ENCODE assay signal across 19 mouse cellular contexts in the genomic region with DNA sequence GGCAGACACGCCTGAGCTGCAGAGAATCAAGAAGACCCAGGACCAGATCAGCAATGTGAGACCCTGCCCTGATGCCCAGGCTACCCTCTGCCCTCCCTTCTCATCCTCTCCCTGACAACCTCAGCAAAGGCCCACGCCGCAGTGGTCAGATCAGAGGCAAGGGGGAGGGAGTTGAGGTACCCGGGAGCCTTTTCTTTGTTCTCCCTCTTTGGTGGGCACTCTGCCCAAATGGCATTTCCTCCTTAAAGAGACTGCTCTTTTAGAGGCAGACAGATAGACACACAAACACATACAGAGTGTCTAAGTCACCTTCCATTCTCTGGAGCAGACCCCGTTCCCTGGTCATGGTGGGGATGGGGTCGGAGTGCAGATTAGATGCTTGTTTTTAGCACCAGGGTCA. TPM values are rescaled to one million over a fixed set of nuclear protein-coding genes. Genes with fewer than 3 reads are reported as not detected.
DNase-seq lines count a peak whose midpoint lies in the region; ATAC-seq and TF ChIP-seq lines count a peak whose summit lies in the region.
"Had no signal": no experiment of that assay in that cellular context is flagged by ENCODE, and none has a peak within 500 bp of the region (broad histone marks: within the 10 kb centered on the region; RNA-seq: fewer than 3 reads in every experiment).

No protein-coding gene starts in this region.

- H3K4me3 ChIP-seq in hindbrain, embryonic 15.5 days = no peak overlapping the region
- no peak overlapping the region for H3K4me3 ChIP-seq in hindbrain, embryonic 10.5 days
- peak overlapping the region; percentile 29 for H3K4me3 ChIP-seq in megakaryocyte, embryonic 14.5 days (replicated peaks)
- no peak overlapping the region for H3K4me3 ChIP-seq in bone marrow macrophage, adult 2 months (ENCODE audit: insufficient read depth, low read length)
- H3K4me3 ChIP-seq: forebrain, embryonic 13.5 days; kidney, embryonic 15.5 days; limb, embryonic 12.5 days; midbrain, embryonic 12.5 days had no signal

- no peak overlapping the region for H3K9ac ChIP-seq in hindbrain, embryonic 15.5 days
- H3K9ac ChIP-seq: forebrain, embryonic 13.5 days; kidney, embryonic 15.5 days; limb, embryonic 12.5 days; midbrain, embryonic 12.5 days had no signal

- H3K27ac ChIP-seq in hindbrain, embryonic 15.5 days (replicated peaks) = peak overlapping the region; percentile 38; the same call in 1 of the 2 replicates
- H3K27ac ChIP-seq in hindbrain, embryonic 10.5 days = no peak overlapping the region
- H3K27ac ChIP-seq in bone marrow macrophage, adult 2 months (ENCODE audit: insufficient read depth, low read depth, low read length) = peak overlapping the region; percentile 100
- H3K27ac ChIP-seq: forebrain, embryonic 13.5 days; kidney, embryonic 15.5 days; limb, embryonic 12.5 days; midbrain, embryonic 12.5 days had no signal

- H3K4me1 ChIP-seq in hindbrain, embryonic 15.5 days (replicated peaks) = 0 out of 2 replicates have a peak, but pooled peaks cover 19% of the 10 kb centered on the region
- peaks cover 38% of the 10 kb centered on the region for H3K4me1 ChIP-seq in hindbrain, embryonic 10.5 days (replicated peaks)
- H3K4me1 ChIP-seq in megakaryocyte, embryonic 14.5 days = peaks cover 97% of the 10 kb centered on the region
- H3K4me1 ChIP-seq in bone marrow macrophage, adult 2 months (ENCODE audit: control insufficient read depth, insufficient read depth, low read length) = peaks cover 80% of the 10 kb centered on the region
- H3K4me1 ChIP-seq: limb, embryonic 12.5 days had no signal

- no peak for DNase-seq in hindbrain, embryonic 10.5 days (ENCODE audit: low spot score)
- peak; percentile 79 for DNase-seq in lung, postnatal 10 days
- no peak for DNase-seq in embryo, embryonic 10 days (ENCODE audit: low spot score)
- DNase-seq: adrenal gland, postnatal 10 days; cerebellum, adult 18-20 months; gastrocnemius, postnatal 25 days; heart, postnatal 10 days; right cerebral cortex, postnatal 25 days had no signal

- no peak for TF ChIP-seq CTCF in bone marrow macrophage, adult 2 months (IDR thresholded peaks at IDR 0.05; ENCODE audit: low read depth, low read length)

- TF ChIP-seq POLR2A in bone marrow macrophage, adult 2 months (IDR thresholded peaks at IDR 0.05; ENCODE audit: borderline replicate concordance, low read depth, low read length) = no peak

- WGBS in hindbrain, embryonic 15.5 days = 58% methylated on average over 6 of the region's 6 CpGs
- 92% methylated on average over 6 of the region's 6 CpGs for WGBS in hindbrain, embryonic 10.5 days

- no peaks in the 10 kb centered on the region for H3K9me3 ChIP-seq in hindbrain, embryonic 15.5 days
- no peaks in the 10 kb centered on the region for H3K9me3 ChIP-seq in hindbrain, embryonic 10.5 days
- H3K9me3 ChIP-seq in megakaryocyte, embryonic 14.5 days = no peaks in the 10 kb centered on the region
- H3K9me3 ChIP-seq: forebrain, embryonic 13.5 days; kidney, embryonic 15.5 days; limb, embryonic 12.5 days; midbrain, embryonic 12.5 days had no signal

- no peak overlapping the region for H3K4me2 ChIP-seq in hindbrain, embryonic 15.5 days
- H3K4me2 ChIP-seq: forebrain, embryonic 13.5 days; kidney, embryonic 15.5 days; limb, embryonic 12.5 days; midbrain, embryonic 12.5 days had no signal

- no peaks in the 10 kb centered on the region for H3K27me3 ChIP-seq in hindbrain, embryonic 15.5 days
- H3K27me3 ChIP-seq in hindbrain, embryonic 10.5 days (ENCODE audit: insufficient read depth, poor library complexity, severe bottlenecking) = no peaks in the 10 kb centered on the region
- no peaks in the 10 kb centered on the region for H3K27me3 ChIP-seq in megakaryocyte, embryonic 14.5 days (replicated peaks)
- H3K27me3 ChIP-seq: forebrain, embryonic 13.5 days; kidney, embryonic 15.5 days; limb, embryonic 12.5 days; midbrain, embryonic 12.5 days had no signal

- H3K36me3 ChIP-seq in hindbrain, embryonic 15.5 days = peaks cover 46% of the 10 kb centered on the region
- peaks cover 78% of the 10 kb centered on the region for H3K36me3 ChIP-seq in hindbrain, embryonic 10.5 days
- H3K36me3 ChIP-seq in megakaryocyte, embryonic 14.5 days (replicated peaks; ENCODE audit: low read length) = peaks cover 96% of the 10 kb centered on the region

- no peak for ATAC-seq in hindbrain, embryonic 15.5 days (ENCODE audit: low FRiP score, low read depth)
- ATAC-seq in megakaryocyte, adult 5-6 weeks (ENCODE audit: poor library complexity, severe bottlenecking) = no peak
- no peak for ATAC-seq in monocyte, adult 5-6 weeks (replicated peaks; ENCODE audit: insufficient number of reproducible peaks, low FRiP score, low TSS enrichment, poor library complexity, severe bottlenecking)
- ATAC-seq: forebrain, embryonic 13.5 days had no signal

RNA-seq across cellular contexts. Expression of gene B230217C12Rik, which starts 15.7 kb away (rescaled TPM):
- 32.4 and 38.8 TPM in 2 replicates for polyA plus RNA-seq in hindbrain, embryonic 15.5 days (2015; fragmentation: Nextera tagmentation; extraction: Ambion mirVana)
- 10.0 and 12.3 TPM in 2 replicates for polyA plus RNA-seq in hindbrain, embryonic 10.5 days (2016; fragmentation: Nextera tagmentation; extraction: Ambion mirVana)
- polyA plus RNA-seq in megakaryocyte, embryonic 14.5 days (2012; ENCODE audit: insufficient read depth, low replicate concordance) = 1.7 TPM in 1 of 2 replicates, not detected in the other
- 2.3 and 2.5 TPM in 2 replicates for total RNA-seq in megakaryocyte, adult 5-6 weeks (2015)
- total RNA-seq in megakaryocyte, adult 5-6 weeks (2017) = 0.33 and 0.45 TPM in 2 replicates
- polyA plus RNA-seq in bone marrow macrophage, adult 2 months (2012; ENCODE audit: insufficient read depth, insufficient read length, missing spikeins) = 1.8 and 2.4 TPM in 2 replicates
- 0.96 to 3.0 TPM in 2 of 3 replicates, not detected in the other for total RNA-seq in monocyte, adult 5-6 weeks (2017)

RNA-seq across cellular contexts. Expression of gene Lasp1, which starts 26.1 kb away (rescaled TPM):
- polyA plus RNA-seq in hindbrain, embryonic 15.5 days (2015; fragmentation: Nextera tagmentation; extraction: Ambion mirVana) = 152 and 173 TPM in 2 replicates
- polyA plus RNA-seq in hindbrain, embryonic 10.5 days (2016; fragmentation: Nextera tagmentation; extraction: Ambion mirVana) = 77.7 and 90.1 TPM in 2 replicates
- polyA plus RNA-seq in megakaryocyte, embryonic 14.5 days (2012; ENCODE audit: insufficient read depth, low replicate concordance) = 51.2 and 77.7 TPM in 2 replicates
- total RNA-seq in megakaryocyte, adult 5-6 weeks (2015) = 121 and 128 TPM in 2 replicates
- 315 and 351 TPM in 2 replicates for total RNA-seq in megakaryocyte, adult 5-6 weeks (2017)
- polyA plus RNA-seq in bone marrow macrophage, adult 2 months (2012; ENCODE audit: insufficient read depth, insufficient read length, missing spikeins) = 194 and 201 TPM in 2 replicates
- total RNA-seq in monocyte, adult 5-6 weeks (2017) = 199 to 392 TPM (median 246 TPM) in 3 replicates

RNA-seq across cellular contexts. Expression of gene Rpl23, which starts 42.7 kb away (rescaled TPM):
- 296 and 312 TPM in 2 replicates for polyA plus RNA-seq in hindbrain, embryonic 15.5 days (2015; fragmentation: Nextera tagmentation; extraction: Ambion mirVana)
- polyA plus RNA-seq in hindbrain, embryonic 10.5 days (2016; fragmentation: Nextera tagmentation; extraction: Ambion mirVana) = 381 and 439 TPM in 2 replicates
- polyA plus RNA-seq in megakaryocyte, embryonic 14.5 days (2012; ENCODE audit: insufficient read depth, low replicate concordance) = 25.9 and 294 TPM in 2 replicates
- total RNA-seq in megakaryocyte, adult 5-6 weeks (2015) = 1,123 and 1,179 TPM in 2 replicates
- total RNA-seq in megakaryocyte, adult 5-6 weeks (2017) = 895 and 904 TPM in 2 replicates
- 854 and 1,184 TPM in 2 replicates for polyA plus RNA-seq in bone marrow macrophage, adult 2 months (2012; ENCODE audit: insufficient read depth, insufficient read length, missing spikeins)
- 1,225 to 1,795 TPM (median 1,736 TPM) in 3 replicates for total RNA-seq in monocyte, adult 5-6 weeks (2017)

RNA-seq across cellular contexts. Expression of gene 1700001P01Rik, which starts 49.2 kb away (rescaled TPM):
- 0.26 and 0.28 TPM in 2 replicates for polyA plus RNA-seq in hindbrain, embryonic 15.5 days (2015; fragmentation: Nextera tagmentation; extraction: Ambion mirVana)
- polyA plus RNA-seq in hindbrain, embryonic 10.5 days (2016; fragmentation: Nextera tagmentation; extraction: Ambion mirVana) = 0.37 and 0.80 TPM in 2 replicates
- not detected in 2 replicates for polyA plus RNA-seq in megakaryocyte, embryonic 14.5 days (2012; ENCODE audit: insufficient read depth, low replicate concordance)
- total RNA-seq in megakaryocyte, adult 5-6 weeks (2015) = not detected in 2 replicates
- total RNA-seq in megakaryocyte, adult 5-6 weeks (2017) = not detected in 2 replicates
- polyA plus RNA-seq in bone marrow macrophage, adult 2 months (2012; ENCODE audit: insufficient read depth, insufficient read length, missing spikeins) = not detected in 2 replicates
- total RNA-seq in monocyte, adult 5-6 weeks (2017) = not detected in 3 replicates
- total RNA-seq: gastrocnemius, postnatal 25 days; heart, postnatal 10 days had no signal
- polyA plus RNA-seq: embryonic facial prominence, embryonic 11.5 days; limb, embryonic 12.5 days; stomach, embryonic 16.5 days had no signal

RNA-seq across cellular contexts. Expression of gene Cwc25, which starts 58.5 kb away (rescaled TPM):
- 14.9 and 16.2 TPM in 2 replicates for polyA plus RNA-seq in hindbrain, embryonic 15.5 days (2015; fragmentation: Nextera tagmentation; extraction: Ambion mirVana)
- polyA plus RNA-seq in hindbrain, embryonic 10.5 days (2016; fragmentation: Nextera tagmentation; extraction: Ambion mirVana) = 19.4 and 20.6 TPM in 2 replicates
- 2.6 and 14.6 TPM in 2 replicates for polyA plus RNA-seq in megakaryocyte, embryonic 14.5 days (2012; ENCODE audit: insufficient read depth, low replicate concordance)
- total RNA-seq in megakaryocyte, adult 5-6 weeks (2015) = 11.1 and 11.8 TPM in 2 replicates
- 21.0 and 22.4 TPM in 2 replicates for total RNA-seq in megakaryocyte, adult 5-6 weeks (2017)
- polyA plus RNA-seq in bone marrow macrophage, adult 2 months (2012; ENCODE audit: insufficient read depth, insufficient read length, missing spikeins) = 19.1 and 19.8 TPM in 2 replicates
- 42.0 to 49.3 TPM (median 43.5 TPM) in 3 replicates for total RNA-seq in monocyte, adult 5-6 weeks (2017)
